In genomic region chr4:88082381-88082780, GRCm38 (mm10) we compare ENCODE assay signal across 21 mouse cellular contexts. TPM values are rescaled to one million over a fixed set of nuclear protein-coding genes. Genes with fewer than 3 reads are reported as not detected.
DNase-seq lines count a peak whose midpoint lies in the region; ATAC-seq and TF ChIP-seq lines count a peak whose summit lies in the region.
"Had no signal": no experiment of that assay in that cellular context is flagged by ENCODE, and none has a peak within 500 bp of the region (broad histone marks: within the 10 kb centered on the region; RNA-seq: fewer than 3 reads in every experiment).

No protein-coding gene starts in this region.

- TF ChIP-seq EP300 in MEL (IDR thresholded peaks at IDR 0.05; ENCODE audit: low read depth in 1 of 2, low read length in 2 of 2): peak; percentile 92

- no peak for ATAC-seq in liver, embryonic 15.5 days (ENCODE audit: insufficient read depth)
- ATAC-seq in megakaryocyte-erythroid progenitor cell, adult 5-6 weeks (replicated peaks; ENCODE audit: low FRiP score, low TSS enrichment, poor library complexity, severe bottlenecking): peak; percentile 60
- ATAC-seq: forebrain, embryonic 14.5 days had no signal

- 15% methylated on average over 4 of the region's 4 CpGs for WGBS in liver, embryonic 15.5 days (ENCODE audit: insufficient replicate concordance)

- H3K36me3 ChIP-seq in MEL (ENCODE audit: control insufficient read depth in 1 of 2, insufficient read depth in 2 of 2, low read length in 2 of 2): peaks cover 0 to 21% of the 10 kb centered on the region in 2 experiments; a peak in 2 of 4 replicates
- H3K36me3 ChIP-seq in liver, embryonic 15.5 days (replicated peaks): no peaks in the 10 kb centered on the region
- H3K36me3 ChIP-seq: embryonic facial prominence, embryonic 10.5 days; forebrain, embryonic 10.5 days; heart, embryonic 10.5 days; hindbrain, embryonic 10.5 days had no signal

- H3K9me3 ChIP-seq in MEL (replicated peaks; ENCODE audit: insufficient read depth, low read length): no peaks in the 10 kb centered on the region
- no peaks in the 10 kb centered on the region for H3K9me3 ChIP-seq in liver, embryonic 15.5 days (replicated peaks)
- H3K9me3 ChIP-seq: embryonic facial prominence, embryonic 10.5 days; forebrain, embryonic 10.5 days; heart, embryonic 10.5 days; hindbrain, embryonic 10.5 days had no signal

- peak overlapping the region; percentile 74 for H3K27ac ChIP-seq in MEL (ENCODE audit: control insufficient read depth, low read depth, low read length)
- no peak overlapping the region for H3K27ac ChIP-seq in liver, embryonic 15.5 days (replicated peaks)
- H3K27ac ChIP-seq: embryonic facial prominence, embryonic 10.5 days; forebrain, embryonic 10.5 days; gastrocnemius, adult 2 months; heart, embryonic 10.5 days; hindbrain, embryonic 10.5 days; hindbrain, embryonic 14.5 days had no signal

- intact Hi-C loops in heart, postnatal 25 days (cut with DNase I): no loop called here

- no peaks in the 10 kb centered on the region for H3K79me2 ChIP-seq in MEL (ENCODE audit: control insufficient read depth, insufficient read depth, low read length, poor library complexity)

- no peak for TF ChIP-seq RAD21 in MEL (IDR thresholded peaks at IDR 0.05; ENCODE audit: low read depth, low read length)

- no peak for TF ChIP-seq POLR2A in MEL (IDR thresholded peaks at IDR 0.05; ENCODE audit: control insufficient read depth in 1 of 2, insufficient read depth in 1 of 2, low read depth in 1 of 2, low read length in 2 of 2, poor library complexity in 1 of 2)

- no peak overlapping the region; the same call in 1 of the 2 replicates for H3K9ac ChIP-seq in MEL (ENCODE audit: control insufficient read depth, low read depth, low read length, poor library complexity, severe bottlenecking)
- no peak overlapping the region for H3K9ac ChIP-seq in liver, embryonic 15.5 days
- H3K9ac ChIP-seq: hindbrain, embryonic 14.5 days had no signal

- peak overlapping the region; percentile 23 for H3K4me2 ChIP-seq in liver, embryonic 15.5 days
- H3K4me2 ChIP-seq: hindbrain, embryonic 14.5 days had no signal

- peak; percentile 5 for DNase-seq in heart, adult 11 months
- DNase-seq in heart, postnatal 25 days (ENCODE audit: low spot score): no peak
- peak; percentile 66 for DNase-seq in MEL (ENCODE audit: low read depth, low spot score)
- DNase-seq in B cell, adult 2 months: no peak
- DNase-seq in adrenal gland, postnatal 36 days: no peak
- DNase-seq: adrenal gland, postnatal 10 days; cerebellum, adult 18-20 months; cerebellum, adult 9-11 months; cerebellum, postnatal 36 days; gastrocnemius, adult 2 months; gastrocnemius, postnatal 36 days; heart, adult 18-20 months; heart, postnatal 10 days had no signal

- H3K4me1 ChIP-seq in MEL (ENCODE audit: control insufficient read depth in 1 of 2, insufficient read depth in 2 of 2, low read length in 2 of 2): peaks cover 21 to 25% of the 10 kb centered on the region in 2 experiments
- H3K4me1 ChIP-seq in liver, embryonic 15.5 days (replicated peaks): peaks cover 4% of the 10 kb centered on the region
- H3K4me1 ChIP-seq: forebrain, embryonic 10.5 days; heart, embryonic 10.5 days; hindbrain, embryonic 10.5 days had no signal

- peak overlapping the region; percentile 37 to 74; a peak in 3 of 4 replicates for H3K4me3 ChIP-seq in MEL (ENCODE audit: control insufficient read depth in 1 of 2, insufficient read depth in 1 of 2, low read depth in 2 of 2, low read length in 2 of 2)
- no peak overlapping the region for H3K4me3 ChIP-seq in liver, embryonic 15.5 days (replicated peaks)
- H3K4me3 ChIP-seq: embryonic facial prominence, embryonic 10.5 days; forebrain, embryonic 10.5 days; gastrocnemius, adult 2 months; heart, embryonic 10.5 days; hindbrain, embryonic 10.5 days had no signal

- no peak for TF ChIP-seq CTCF in MEL (IDR thresholded peaks at IDR 0.05 in 2 of 3, conservative IDR thresholded peaks at IDR 0.05 in 1 of 3; ENCODE audit: control insufficient read depth in 1 of 3, insufficient read depth in 1 of 3, low read depth in 2 of 3, low read length in 3 of 3, poor library complexity in 1 of 3, severe bottlenecking in 1 of 3)

- no peaks in the 10 kb centered on the region for H3K27me3 ChIP-seq in MEL (ENCODE audit: control insufficient read depth in 1 of 2, insufficient read depth in 2 of 2, low read length in 2 of 2)
- no peaks in the 10 kb centered on the region for H3K27me3 ChIP-seq in liver, embryonic 15.5 days

TF ChIP-seq in MEL, 35 proteins besides CTCF, POLR2A, EP300 and RAD21 (continues in another document):
- no peak for TF ChIP-seq ELF1 (IDR thresholded peaks at IDR 0.05; ENCODE audit: low read depth, low read length)
- no peak for TF ChIP-seq CHD1 (IDR thresholded peaks at IDR 0.05; ENCODE audit: low read depth, low read length)
- TF ChIP-seq POLR2AphosphoS5 (IDR thresholded peaks at IDR 0.05; ENCODE audit: borderline replicate concordance, low read depth, low read length): no peak
- TF ChIP-seq ZMIZ1 (IDR thresholded peaks at IDR 0.05; ENCODE audit: low read depth, low read length): no peak
- TF ChIP-seq JUND (IDR thresholded peaks at IDR 0.05; ENCODE audit: low read depth, low read length): no peak
- 0 out of 2 replicates have a peak, but pooled peaks have one; percentile 6 for TF ChIP-seq TBP (IDR thresholded peaks at IDR 0.05; ENCODE audit: low read depth, low read length)
- peak; percentile 49; the same call in 1 of the 2 replicates for TF ChIP-seq MYC (IDR thresholded peaks at IDR 0.05; ENCODE audit: low read depth, low read length)
- TF ChIP-seq MAFK (IDR thresholded peaks at IDR 0.05; ENCODE audit: borderline replicate concordance, low read depth, low read length): no peak
- peak; percentile 52; the same call in 1 of the 2 replicates for TF ChIP-seq MXI1 (IDR thresholded peaks at IDR 0.05; ENCODE audit: low read depth, low read length)
- no peak for TF ChIP-seq TAL1 (IDR thresholded peaks at IDR 0.05; ENCODE audit: low read length)
- peak; percentile 85 for TF ChIP-seq MYB (IDR thresholded peaks at IDR 0.05; ENCODE audit: low read depth, low read length)
- no peak for TF ChIP-seq E2F4 (IDR thresholded peaks at IDR 0.05; ENCODE audit: borderline replicate concordance, low read depth, low read length)
- peak; percentile 83; the same call in 1 of the 2 replicates for TF ChIP-seq ZKSCAN1 (IDR thresholded peaks at IDR 0.05; ENCODE audit: low read depth, low read length)
- TF ChIP-seq HCFC1 (IDR thresholded peaks at IDR 0.05; ENCODE audit: low read depth, low read length): peak; percentile 65
- peak; percentile 85 for TF ChIP-seq RCOR1 (IDR thresholded peaks at IDR 0.05; ENCODE audit: low read depth, low read length)
- TF ChIP-seq NELFE (IDR thresholded peaks at IDR 0.05; ENCODE audit: low read depth, low read length): no peak
- 0 out of 2 replicates have a peak, but pooled peaks have one; percentile 30 for TF ChIP-seq MAZ (IDR thresholded peaks at IDR 0.05; ENCODE audit: low read depth, low read length)
- TF ChIP-seq TCF12 (IDR thresholded peaks at IDR 0.05; ENCODE audit: low read depth, low read length): peak; percentile 83
- TF ChIP-seq CHD2 (IDR thresholded peaks at IDR 0.05; ENCODE audit: low read length): no peak
- TF ChIP-seq SMC3 (IDR thresholded peaks at IDR 0.05; ENCODE audit: low read depth, low read length): no peak
- peak; percentile 95 for TF ChIP-seq GATA1 (IDR thresholded peaks at IDR 0.05; ENCODE audit: low read depth, low read length)
- no peak for TF ChIP-seq UBTF (IDR thresholded peaks at IDR 0.05; ENCODE audit: borderline replicate concordance, insufficient read depth, low read depth, low read length)
- peak; percentile 95 for TF ChIP-seq ETS1 (IDR thresholded peaks at IDR 0.05; ENCODE audit: low read depth, low read length)
- peak; percentile 99 for TF ChIP-seq ZNF384 (IDR thresholded peaks at IDR 0.05; ENCODE audit: low read depth, low read length)
- no peak for TF ChIP-seq MEF2A (IDR thresholded peaks at IDR 0.05; ENCODE audit: extremely low read depth, insufficient replicate concordance, low read depth, low read length, poor library complexity, severe bottlenecking)
- TF ChIP-seq GABPA (IDR thresholded peaks at IDR 0.05; ENCODE audit: low read depth, low read length): no peak
- TF ChIP-seq POLR2AphosphoS2 (IDR thresholded peaks at IDR 0.05; ENCODE audit: low read length): no peak
- TF ChIP-seq ZC3H11A (IDR thresholded peaks at IDR 0.05; ENCODE audit: low read depth, low read length): peak; percentile 16; the same call in 1 of the 2 replicates
- TF ChIP-seq BHLHE40 (IDR thresholded peaks at IDR 0.05; ENCODE audit: borderline replicate concordance, low read depth, low read length): 0 out of 2 replicates have a peak, but pooled peaks have one; percentile 59
- no peak; the same call in 1 of the 2 replicates for TF ChIP-seq KAT2A (conservative IDR thresholded peaks at IDR 0.05; ENCODE audit: low read depth, low read length)
- no peak for TF ChIP-seq USF2 (IDR thresholded peaks at IDR 0.05; ENCODE audit: borderline replicate concordance in 1 of 2, insufficient read depth in 1 of 2, low read depth in 1 of 2, low read length in 2 of 2)
- TF ChIP-seq MAX (IDR thresholded peaks at IDR 0.05; ENCODE audit: low read length): no peak
- TF ChIP-seq USF1 (IDR thresholded peaks at IDR 0.05; ENCODE audit: low read depth, low read length): no peak

RNA-seq across cellular contexts. Expression of gene Focad, which starts 12.0 kb away (rescaled TPM):
- 10 to 100 TPM; 15.0 to 17.0 TPM for total RNA-seq in heart, postnatal 25 days (2021)
- 17.8 and 18.5 TPM in 2 replicates for total RNA-seq in MEL (2012; rRNA removed)
- polyA plus RNA-seq in MEL (2012; ENCODE audit: insufficient read depth in 1 of 2, insufficient read length in 2 of 2, low read depth in 1 of 2, low replicate concordance in 2 of 2, missing spikeins in 1 of 2): 10 to 100 TPM in 1 of 2 experiments, not detected in 1; 19.7 TPM
- polyA plus RNA-seq in liver, embryonic 15.5 days (2015; fragmentation: Nextera tagmentation; extraction: Ambion mirVana): 6.5 and 7.7 TPM in 2 replicates
- total RNA-seq in megakaryocyte-erythroid progenitor cell, adult 5-6 weeks (2014; fragmentation: Nextera tagmentation): 38.5 and 50.7 TPM in 2 replicates
- total RNA-seq in megakaryocyte-erythroid progenitor cell, adult 5-6 weeks (2017): 24.8 and 34.5 TPM in 2 replicates
- total RNA-seq in adrenal gland, postnatal 36 days (2021): 10 to 100 TPM; 25.8 to 26.3 TPM

RNA-seq across cellular contexts. Expression of gene Mllt3, which starts 49.2 kb away (rescaled TPM):
- 10 to 100 TPM; 11.7 to 12.2 TPM for total RNA-seq in heart, postnatal 25 days (2021)
- 15.4 and 26.6 TPM in 2 replicates for total RNA-seq in MEL (2012; rRNA removed)
- 10 to 100 TPM in 1 of 2 experiments, not detected in 1; 75.3 TPM for polyA plus RNA-seq in MEL (2012; ENCODE audit: insufficient read depth in 1 of 2, insufficient read length in 2 of 2, low read depth in 1 of 2, low replicate concordance in 2 of 2, missing spikeins in 1 of 2)
- polyA plus RNA-seq in liver, embryonic 15.5 days (2015; fragmentation: Nextera tagmentation; extraction: Ambion mirVana): 76.0 and 83.9 TPM in 2 replicates
- total RNA-seq in megakaryocyte-erythroid progenitor cell, adult 5-6 weeks (2014; fragmentation: Nextera tagmentation): 74.7 and 95.2 TPM in 2 replicates
- 83.6 and 125 TPM in 2 replicates for total RNA-seq in megakaryocyte-erythroid progenitor cell, adult 5-6 weeks (2017)
- total RNA-seq in adrenal gland, postnatal 36 days (2021): 10 to 100 TPM; 23.0 to 24.9 TPM

Comparison
In these comparisons a context has a peak if more than half of its experiments do, and no peak if none do; other contexts are left out.
1. DNase-seq: peak in heart, adult 11 months (single experiment) and MEL (single experiment); none in heart, postnatal 25 days (single experiment), B cell, adult 2 months (0 of 2) and adrenal gland, postnatal 36 days (0 of 2).